9 mouse cellular contexts compared by ENCODE assay signal in genomic region chr7:45037720-45038361, GRCm38 (mm10). TPM values are rescaled to one million over a fixed set of nuclear protein-coding genes. Genes with fewer than 3 reads are reported as not detected.
A peak's percentile ranks its signal among the peaks of the same experiment; 100 is the strongest.
DNase-seq lines count a peak whose midpoint lies in the region; ATAC-seq and TF ChIP-seq lines count a peak whose summit lies in the region.
"Had no signal": no experiment of that assay in that cellular context is flagged by ENCODE, and none has a peak within 500 bp of the region (broad histone marks: within the 10 kb centered on the region; RNA-seq: fewer than 3 reads in every experiment).

No protein-coding gene starts in this region.

- H3K27ac ChIP-seq in liver, embryonic 13.5 days = no peak overlapping the region
- H3K27ac ChIP-seq in small intestine, adult 2 months (ENCODE audit: insufficient read depth, low read depth, low read length) = no peak overlapping the region
- H3K27ac ChIP-seq: limb, embryonic 12.5 days had no signal

- peaks cover 94% of the 10 kb centered on the region for H3K36me3 ChIP-seq in liver, embryonic 13.5 days
- H3K36me3 ChIP-seq in small intestine, adult 2 months (ENCODE audit: control insufficient read depth, insufficient read depth, low read length) = peaks cover 45% of the 10 kb centered on the region

- no peaks in the 10 kb centered on the region for H3K27me3 ChIP-seq in liver, embryonic 13.5 days
- no peaks in the 10 kb centered on the region for H3K27me3 ChIP-seq in small intestine, adult 2 months (ENCODE audit: control insufficient read depth, insufficient read depth, low read length)
- H3K27me3 ChIP-seq: limb, embryonic 12.5 days had no signal

- TF ChIP-seq POLR2A in small intestine, adult 2 months (IDR thresholded peaks at IDR 0.05; ENCODE audit: low read depth, low read length) = no peak

- H3K9ac ChIP-seq in liver, embryonic 13.5 days = no peak overlapping the region
- H3K9ac ChIP-seq: limb, embryonic 12.5 days had no signal

- WGBS in liver, embryonic 13.5 days (ENCODE audit: insufficient replicate concordance) = 47% methylated on average over 7 of the region's 7 CpGs
- WGBS in small intestine, adult 2 months = 51% methylated on average over 7 of the region's 7 CpGs

- no peak overlapping the region for H3K4me3 ChIP-seq in liver, embryonic 13.5 days (replicated peaks)
- no peak overlapping the region for H3K4me3 ChIP-seq in small intestine, adult 2 months (ENCODE audit: low read depth, low read length)
- H3K4me3 ChIP-seq: limb, embryonic 12.5 days had no signal

- peak; percentile 43 for DNase-seq in gastrocnemius, adult 18-20 months (ENCODE audit: low spot score)
- DNase-seq in gastrocnemius, adult 8-10 months (ENCODE audit: low spot score in 2 of 2) = no peak
- peak; percentile 46 for DNase-seq in urinary bladder, postnatal 25 days (ENCODE audit: low spot score)
- no peak for DNase-seq in urinary bladder, postnatal 10 days (ENCODE audit: low spot score)
- peak; percentile 53 for DNase-seq in liver, embryonic 13.5 days
- DNase-seq in right cerebral cortex, postnatal 14 days = no peak

- no peaks in the 10 kb centered on the region for H3K9me3 ChIP-seq in liver, embryonic 13.5 days (replicated peaks)
- H3K9me3 ChIP-seq: limb, embryonic 12.5 days had no signal

- peak; percentile 86 for TF ChIP-seq CTCF in small intestine, adult 2 months (IDR thresholded peaks at IDR 0.05; ENCODE audit: extremely low read depth, insufficient read length, insufficient replicate concordance, low read depth, low read length)

- H3K4me1 ChIP-seq in liver, embryonic 13.5 days (replicated peaks) = peaks cover 4% of the 10 kb centered on the region; the same call in 1 of the 2 replicates
- H3K4me1 ChIP-seq in small intestine, adult 2 months (ENCODE audit: control insufficient read depth, insufficient read depth, insufficient read length, low read length) = no peaks in the 10 kb centered on the region
- H3K4me1 ChIP-seq: limb, embryonic 12.5 days had no signal

- H3K4me2 ChIP-seq in liver, embryonic 13.5 days = no peak overlapping the region
- H3K4me2 ChIP-seq: limb, embryonic 12.5 days had no signal

- ATAC-seq in erythroblast, adult 5-6 weeks (replicated peaks; ENCODE audit: low FRiP score, poor library complexity, severe bottlenecking) = peak; percentile 83
- 0 out of 2 replicates have a peak, but pooled peaks have one; percentile 48 for ATAC-seq in liver, embryonic 13.5 days (ENCODE audit: low read depth)

RNA-seq across cellular contexts. Expression of gene Prr12, which starts 14.8 kb away (rescaled TPM):
- 10 to 100 TPM; 13.1 to 16.0 TPM for total RNA-seq in gastrocnemius, adult 18-20 months (2021)
- 10 to 100 TPM; 15.3 to 17.5 (median 15.9) TPM for total RNA-seq in gastrocnemius, adult 8-10 months (2022)
- 3.3 and 6.1 TPM in 2 replicates for total RNA-seq in erythroblast, adult 5-6 weeks (2015; ENCODE audit: low replicate concordance)
- 0.60 and 0.70 TPM in 2 replicates for total RNA-seq in erythroblast, adult 5-6 weeks (2017; ENCODE audit: low replicate concordance)
- 1.7 and 2.2 TPM in 2 replicates for polyA plus RNA-seq in liver, embryonic 13.5 days (2015; fragmentation: Nextera tagmentation; extraction: Ambion mirVana)
- 8.1 and 13.2 TPM in 2 replicates for polyA plus RNA-seq in small intestine, adult 2 months (2012; rRNA removed)

RNA-seq across cellular contexts. Expression of gene Rras, which starts 20.1 kb away (rescaled TPM):
- 10 to 100 TPM; 20.8 to 26.8 TPM for total RNA-seq in gastrocnemius, adult 18-20 months (2021)
- total RNA-seq in gastrocnemius, adult 8-10 months (2022) = 10 to 100 TPM; 20.1 to 25.7 (median 21.3) TPM
- total RNA-seq in erythroblast, adult 5-6 weeks (2015; ENCODE audit: low replicate concordance) = 7.5 and 10.8 TPM in 2 replicates
- total RNA-seq in erythroblast, adult 5-6 weeks (2017; ENCODE audit: low replicate concordance) = 0.60 TPM in 1 of 2 replicates, not detected in the other
- polyA plus RNA-seq in liver, embryonic 13.5 days (2015; fragmentation: Nextera tagmentation; extraction: Ambion mirVana) = 14.4 and 15.0 TPM in 2 replicates
- 49.3 and 67.9 TPM in 2 replicates for polyA plus RNA-seq in small intestine, adult 2 months (2012; rRNA removed)

RNA-seq across cellular contexts. Expression of gene Scaf1, which starts 21.7 kb away (rescaled TPM):
- 10 to 100 TPM; 41.3 to 46.2 TPM for total RNA-seq in gastrocnemius, adult 18-20 months (2021)
- 10 to 100 TPM; 43.2 to 50.7 (median 48.4) TPM for total RNA-seq in gastrocnemius, adult 8-10 months (2022)
- total RNA-seq in erythroblast, adult 5-6 weeks (2015; ENCODE audit: low replicate concordance) = 7.9 and 10.7 TPM in 2 replicates
- 9.8 and 10.0 TPM in 2 replicates for total RNA-seq in erythroblast, adult 5-6 weeks (2017; ENCODE audit: low replicate concordance)
- polyA plus RNA-seq in liver, embryonic 13.5 days (2015; fragmentation: Nextera tagmentation; extraction: Ambion mirVana) = 10.4 and 11.8 TPM in 2 replicates
- 39.8 and 73.0 TPM in 2 replicates for polyA plus RNA-seq in small intestine, adult 2 months (2012; rRNA removed)

RNA-seq across cellular contexts. Expression of gene Nosip, which starts 24.4 kb away (rescaled TPM):
- total RNA-seq in gastrocnemius, adult 18-20 months (2021) = 10 to 100 TPM; 27.9 to 28.3 TPM
- total RNA-seq in gastrocnemius, adult 8-10 months (2022) = 10 to 100 TPM; 24.5 to 31.0 (median 28.2) TPM
- total RNA-seq in erythroblast, adult 5-6 weeks (2015; ENCODE audit: low replicate concordance) = 10.4 and 20.7 TPM in 2 replicates
- total RNA-seq in erythroblast, adult 5-6 weeks (2017; ENCODE audit: low replicate concordance) = 15.5 and 22.2 TPM in 2 replicates
- polyA plus RNA-seq in liver, embryonic 13.5 days (2015; fragmentation: Nextera tagmentation; extraction: Ambion mirVana) = 31.5 and 32.0 TPM in 2 replicates
- 39.3 and 92.7 TPM in 2 replicates for polyA plus RNA-seq in small intestine, adult 2 months (2012; rRNA removed)

RNA-seq across cellular contexts. Expression of gene Prrg2, which starts 24.6 kb away (rescaled TPM):
- 10 to 100 TPM; 10.2 to 10.4 TPM for total RNA-seq in gastrocnemius, adult 18-20 months (2021)
- total RNA-seq in gastrocnemius, adult 8-10 months (2022) = 10 to 100 TPM in 2 of 4 experiments, 1 to 10 TPM in 2; 7.2 to 13.3 (median 10.6) TPM
- total RNA-seq in erythroblast, adult 5-6 weeks (2015; ENCODE audit: low replicate concordance) = 1.3 and 5.2 TPM in 2 replicates
- 0.34 and 7.0 TPM in 2 replicates for total RNA-seq in erythroblast, adult 5-6 weeks (2017; ENCODE audit: low replicate concordance)
- polyA plus RNA-seq in liver, embryonic 13.5 days (2015; fragmentation: Nextera tagmentation; extraction: Ambion mirVana) = 7.1 and 7.8 TPM in 2 replicates
- polyA plus RNA-seq in small intestine, adult 2 months (2012; rRNA removed) = 81.7 and 172 TPM in 2 replicates

Comparison
In these comparisons a context has a peak if more than half of its experiments do, and no peak if none do; other contexts are left out.
1. DNase-seq: peak in gastrocnemius, adult 18-20 months (single experiment), urinary bladder, postnatal 25 days (single experiment) and liver, embryonic 13.5 days (single experiment); none in gastrocnemius, adult 8-10 months (0 of 2), urinary bladder, postnatal 10 days (single experiment) and right cerebral cortex, postnatal 14 days (single experiment).